Mouse (Mus musculus) large intestine, adult 2 months (tissue): ENCODE data around the gene Dlg1. TPM values are rescaled to one million over a fixed set of nuclear protein-coding genes. Genes with fewer than 3 reads are reported as not detected.

ENCODE experiments used
- DNase-seq: peaks from one replicate; pipeline ENCODE4 v3.0.0-alpha.2; 2012; ENCODE audit warnings: low read depth, low spot score
- WGBS: fragments of 180-500 bp; shearing (Covaris S2); methylation state at CpG from one replicate; pipeline ENCODE4 v1.1.7; 2018; 5-methylcytosine and 5-hydroxymethylcytosine counted together
- polyA plus RNA-seq: library from polyadenylated mRNA; depleted of rRNA; stranded (reverse); fragments of >200 nt; gene quantifications from 2 replicates; pipeline ENCODE4 v1.2.3, GENCODE M21; 2012

The Dlg1 gene
- polyA plus RNA-seq, 1 experiment, result 11.2 TPM

GRCm38 (mm10) chr16:31832630-31833422 lies 169.6 kb downstream of the Dlg1 start:
- no peak for DNase-seq
- 96% methylated on average over 10 of the region's 10 CpGs for WGBS

DNA sequence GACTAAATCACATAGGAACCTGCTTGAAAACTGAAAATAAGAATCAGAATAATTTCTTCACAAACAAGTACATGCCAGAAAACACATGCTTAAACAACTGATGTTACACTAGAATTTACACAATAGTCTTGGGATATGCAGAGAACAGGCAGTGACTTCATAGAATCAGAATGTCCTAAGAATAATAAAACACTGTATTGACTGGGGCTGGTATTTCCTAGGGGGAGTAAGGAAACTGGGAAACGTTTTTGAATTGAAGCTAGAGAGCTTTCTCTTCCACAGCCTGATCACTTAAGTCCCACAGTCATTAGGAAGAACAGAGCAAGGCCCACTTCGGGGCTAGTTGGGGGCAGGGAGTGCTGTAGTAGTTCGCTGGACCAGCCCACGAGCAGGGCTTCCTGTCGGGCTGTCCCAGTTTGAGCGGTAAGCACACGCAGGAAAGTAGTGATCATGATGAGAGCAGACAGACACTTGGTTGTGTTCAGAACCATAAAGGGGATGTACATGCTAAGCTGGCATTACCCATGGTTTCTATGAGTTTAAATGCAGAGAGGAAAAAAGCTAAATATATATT lies 170.9 kb downstream of the Dlg1 start:
- WGBS, result 59% methylated on average over 7 of the region's 7 CpGs
- no peak for DNase-seq

GRCm38 (mm10) chr16:31834662-31835318 lies 171.5 kb downstream of the Dlg1 start:
- no peak for DNase-seq
- 74% methylated on average over 2 of the region's 2 CpGs for WGBS

- WGBS, result 83% methylated on average over 3 of the region's 3 CpGs
- DNase-seq, result no peak
Measured at GRCm38 (mm10) chr16:31837362-31837761, 174.1 kb downstream of the Dlg1 start.

GRCm38 (mm10) chr16:31844246-31844645 lies 181.0 kb downstream of the Dlg1 start:
- no peak for DNase-seq
- WGBS, result 90% methylated on average over 3 of the region's 3 CpGs

DNA sequence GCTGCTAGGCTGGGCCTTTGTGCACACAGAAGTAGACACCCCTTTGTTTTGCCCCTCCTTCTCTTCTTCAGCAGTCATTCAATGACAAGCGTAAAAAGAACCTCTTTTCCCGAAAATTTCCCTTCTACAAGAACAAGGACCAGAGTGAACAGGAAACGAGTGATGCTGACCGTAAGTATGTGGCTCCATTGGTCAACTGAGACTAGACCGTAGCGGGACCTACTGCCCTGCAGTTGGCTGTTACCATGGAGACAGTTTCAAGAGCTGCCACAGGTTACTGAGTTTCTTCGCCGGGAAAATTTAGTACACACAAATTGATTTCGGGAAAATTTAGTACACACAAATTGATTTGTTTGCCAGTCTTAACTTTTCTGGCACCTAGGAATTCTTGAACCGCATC lies 183.5 kb downstream of the Dlg1 start:
- WGBS, result 90% methylated on average over 10 of the region's 10 CpGs
- DNase-seq, result no peak

DNA sequence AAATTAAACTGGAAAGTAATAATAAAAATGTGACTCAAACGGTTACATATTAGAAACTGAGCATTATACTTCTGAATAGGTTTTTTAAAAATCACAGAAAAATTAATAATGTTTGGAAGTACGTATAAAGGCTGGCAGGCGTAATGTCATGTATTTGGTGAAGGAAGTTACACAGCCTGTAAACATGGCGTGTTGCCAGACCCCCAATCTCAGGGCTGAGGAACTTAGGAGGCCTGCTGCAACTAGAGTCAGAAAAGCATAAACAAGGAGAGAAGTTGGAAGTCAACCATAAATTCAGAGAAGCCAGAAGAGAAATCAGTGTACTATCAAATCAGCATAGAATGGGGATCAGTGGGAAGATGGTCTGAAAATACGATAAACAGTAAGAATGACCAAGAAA lies 200.7 kb downstream of the Dlg1 start:
- 83% methylated on average over 5 of the region's 5 CpGs for WGBS
- DNase-seq, result no peak

DNA sequence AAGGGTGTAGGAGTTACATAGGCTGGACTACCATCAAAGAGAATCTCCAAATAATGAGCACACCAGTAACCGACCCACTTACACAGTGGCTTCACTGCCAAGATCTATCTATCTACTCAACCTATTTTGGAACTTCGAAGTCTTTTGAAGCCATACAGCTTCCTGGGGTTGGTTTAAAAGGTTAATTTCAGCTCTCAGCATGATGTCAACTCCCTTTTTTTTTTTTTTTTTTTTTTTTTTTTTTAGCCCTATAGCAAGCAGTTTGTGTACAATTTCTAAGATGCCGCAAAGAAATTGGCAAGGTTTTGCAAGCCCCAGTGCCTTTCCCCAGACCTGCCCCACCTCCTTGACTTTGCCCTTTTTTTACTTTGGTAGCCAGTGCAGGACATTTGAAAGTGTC lies 202.0 kb downstream of the Dlg1 start:
- no peak for DNase-seq
- WGBS, result 86% methylated on average over 3 of the region's 3 CpGs

DNA sequence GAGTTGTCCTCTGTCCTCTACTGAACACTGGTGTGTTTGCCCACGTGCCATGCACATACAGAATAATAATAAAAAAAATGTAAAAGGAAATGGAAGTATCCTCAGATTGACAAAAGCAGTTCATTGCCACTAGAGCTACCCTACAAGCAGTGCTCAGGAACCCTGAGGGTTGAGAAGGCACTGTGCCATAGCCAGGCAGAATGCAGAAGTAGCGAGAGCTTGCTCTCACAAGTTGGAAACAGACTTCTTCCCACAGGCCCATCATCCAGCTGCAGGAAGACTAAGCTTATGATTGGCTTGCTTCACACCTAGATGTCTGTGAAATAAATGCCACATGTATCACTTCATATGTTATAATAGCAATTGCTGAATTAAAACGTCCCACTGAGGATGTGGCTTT lies 203.7 kb downstream of the Dlg1 start:
- no peak for DNase-seq
- 76% methylated on average over 3 of the region's 3 CpGs for WGBS

- no peak for DNase-seq
- WGBS, result 72% methylated on average over 4 of the region's 4 CpGs
Measured at GRCm38 (mm10) chr16:31867736-31868135, 204.5 kb downstream of the Dlg1 start.

- no peak for DNase-seq
- 93% methylated on average over 8 of the region's 8 CpGs for WGBS
Measured at GRCm38 (mm10) chr16:31873721-31874120, 210.5 kb downstream of the Dlg1 start.

DNA sequence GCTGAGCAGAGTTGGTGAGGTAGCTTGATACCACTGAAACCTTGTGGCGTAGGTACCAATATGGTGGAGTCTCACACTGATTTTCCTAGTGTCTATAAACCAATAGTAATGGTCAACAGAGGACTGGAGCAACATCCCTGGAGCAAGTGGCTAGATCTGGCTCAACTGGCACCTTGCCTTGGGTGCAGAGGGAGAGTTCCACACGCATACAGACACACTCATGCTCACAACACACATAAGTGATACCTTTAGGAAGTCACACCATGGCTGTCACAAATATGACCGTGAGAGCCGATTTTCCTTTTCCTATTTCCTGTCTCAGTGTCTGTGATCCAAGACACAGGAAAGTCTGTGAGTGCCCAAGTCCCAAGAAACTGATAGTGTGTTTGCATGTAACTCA lies 212.1 kb downstream of the Dlg1 start:
- DNase-seq, result no peak
- WGBS, result 86% methylated on average over 4 of the region's 4 CpGs

- 78% methylated on average over 10 of the region's 10 CpGs for WGBS
- no peak for DNase-seq
Measured at GRCm38 (mm10) chr16:31876386-31876785, 213.1 kb downstream of the Dlg1 start.

DNA sequence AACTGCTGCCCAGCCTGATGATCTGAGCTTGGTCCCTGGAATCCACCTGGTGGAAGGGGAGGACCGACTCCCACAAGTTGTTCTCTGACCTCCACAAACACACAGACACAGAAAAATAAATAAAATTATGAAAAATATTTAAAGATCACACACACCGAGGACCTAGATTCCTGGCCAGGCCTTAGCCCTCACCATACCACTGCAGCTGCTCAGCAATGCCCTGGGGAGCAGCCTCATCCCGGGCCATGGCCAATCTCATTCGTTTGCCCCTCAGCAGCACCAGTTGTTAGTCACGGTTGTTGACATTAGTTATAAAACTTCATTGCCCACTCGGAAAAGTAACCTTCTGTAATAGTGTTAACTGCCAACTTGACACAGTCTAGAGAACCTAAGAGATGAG lies 214.8 kb downstream of the Dlg1 start:
- DNase-seq, result no peak
- WGBS, result 33% methylated on average over 6 of the region's 6 CpGs

GRCm38 (mm10) chr16:31878573-31879257 lies 215.5 kb downstream of the Dlg1 start, which contains the start of gene Meltf:
TSS of gene Meltf (plus strand) at chr16:31878810.
- 34% methylated on average over 21 of the region's 21 CpGs for WGBS
- peak; percentile 21 for DNase-seq

DNA sequence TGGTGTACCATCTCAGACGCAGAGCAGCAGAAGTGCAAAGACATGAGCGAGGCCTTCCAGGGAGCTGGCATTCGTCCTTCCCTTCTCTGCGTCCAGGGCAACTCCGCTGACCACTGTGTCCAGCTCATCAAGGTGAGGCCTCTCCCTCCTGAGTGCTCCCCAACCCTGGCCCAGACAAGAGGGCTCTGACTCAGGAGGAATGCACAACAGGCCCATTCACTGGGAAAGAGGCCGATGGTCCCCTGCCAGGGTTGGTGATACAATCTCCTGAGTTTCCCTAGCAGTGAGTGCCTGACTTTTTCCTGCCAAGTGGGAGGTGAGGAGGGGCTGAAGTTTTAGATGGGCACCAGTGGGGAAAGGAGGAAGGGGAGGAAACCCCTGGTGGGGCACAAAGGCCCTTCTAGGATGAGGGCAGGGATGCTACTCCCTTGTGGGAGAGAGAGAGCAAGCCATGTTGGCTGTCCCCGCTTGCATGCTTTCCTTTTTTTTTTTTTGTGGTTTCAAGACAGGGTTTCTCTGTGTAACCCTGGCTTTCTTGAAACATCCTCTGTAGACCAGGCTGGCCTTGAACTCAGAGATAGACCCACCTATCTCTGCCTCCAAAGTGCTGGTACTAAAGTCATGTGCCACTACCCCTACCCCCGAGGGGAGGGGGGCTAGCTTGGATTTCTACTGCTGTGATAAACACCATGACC lies 217.1 kb downstream of the Dlg1 start:
- WGBS, result 85% methylated on average over 8 of the region's 8 CpGs

DNA sequence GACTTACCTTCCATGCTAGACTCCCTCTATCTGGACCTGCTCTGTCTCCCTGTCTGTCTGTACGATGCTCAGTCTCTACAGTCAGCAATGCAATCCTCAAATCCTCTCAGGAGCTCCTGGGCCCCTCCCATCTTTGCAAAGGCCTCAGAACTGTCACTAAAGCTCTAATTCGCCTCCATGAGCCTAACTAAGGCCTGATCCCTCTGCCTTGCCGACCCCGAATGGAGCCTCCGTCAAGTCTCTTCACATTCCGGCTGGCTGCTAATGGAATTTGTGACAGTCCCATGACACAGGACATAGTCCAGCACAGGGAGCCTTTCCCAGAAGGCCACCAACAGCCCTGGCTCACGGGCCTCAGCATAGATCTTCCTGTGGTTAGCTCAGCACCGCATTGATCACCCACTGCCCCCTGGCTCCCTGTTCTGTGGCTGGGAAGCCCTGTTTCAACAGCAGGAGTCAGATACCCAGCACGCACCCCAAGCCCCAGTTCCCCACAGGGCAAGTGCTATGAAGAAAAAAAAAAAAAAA lies 219.2 kb downstream of the Dlg1 start:
- WGBS, result 88% methylated on average over 9 of the region's 9 CpGs
- no peak for DNase-seq

More for the DNA sequence above, 217.1 kb downstream of the Dlg1 start:
- DNase-seq, result no peak

DNA sequence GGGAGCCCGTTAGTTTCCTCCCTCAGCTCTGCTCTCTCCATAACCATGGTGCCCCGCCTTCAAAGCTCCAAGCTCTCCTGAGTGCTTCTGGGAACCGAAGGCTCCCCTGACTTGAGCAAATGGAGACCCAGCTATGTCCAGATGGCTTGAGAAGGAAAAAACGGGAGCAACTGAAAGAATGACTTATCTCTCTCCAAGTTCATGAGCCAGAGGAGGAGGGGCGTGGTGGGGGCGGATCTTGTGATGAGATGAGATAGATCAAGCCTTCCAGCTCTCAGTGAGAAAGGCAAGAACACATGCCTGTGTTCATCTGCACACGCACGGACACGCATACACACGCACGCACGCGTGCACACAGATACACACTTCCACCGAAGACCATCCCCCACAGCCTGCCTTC lies 220.1 kb downstream of the Dlg1 start:
- no peak for DNase-seq

GRCm38 (mm10) chr16:31883902-31884301 lies 220.7 kb downstream of the Dlg1 start:
- no peak for DNase-seq
- 36% methylated on average over 6 of the region's 6 CpGs for WGBS

More for the DNA sequence above, 220.1 kb downstream of the Dlg1 start:
- WGBS, result 60% methylated on average over 14 of the region's 14 CpGs
